Mouse (Mus musculus) kidney, embryonic 14.5 days (tissue): Measurements from ENCODE around the gene Gm4553. TPM values are rescaled to one million over a fixed set of nuclear protein-coding genes. Genes with fewer than 3 reads are reported as not detected.
"Not testable (repeated sequence)": the region's sequence is repeated elsewhere in the genome, so short reads cannot be mapped to it uniquely, and the experiment has no call there.

Experiments
- ATAC-seq: fragments of 200-750 bp; cut with Nextera tagmentation; 2 replicates; pipeline ENCODE4 v1.8.0; 2017; ENCODE audit warnings: moderate number of reproducible peaks, mild to moderate bottlenecking, moderate TSS enrichment, moderate library complexity; ENCODE audit not compliant: low FRiP score, low TSS enrichment
- H3K27ac ChIP-seq: fragments of 300-500 bp; sonication (generic); 2 replicates; pipeline ENCODE4 v1.5.1; 2014; ENCODE audit warnings: low read depth, mild to moderate bottlenecking, low read length, moderate library complexity, mixed read lengths
- H3K27me3 ChIP-seq: fragments of 300-500 bp; sonication (generic); 2 replicates; pipeline ENCODE4 v1.6.1; 2014; ENCODE audit warnings: mild to moderate bottlenecking, low read length; ENCODE audit not compliant: control insufficient read depth, insufficient read depth
- H3K36me3 ChIP-seq: fragments of 300-500 bp; sonication (generic); 2 replicates; pipeline ENCODE4 v1.6.1; 2014; ENCODE audit warnings: low read length, mixed read lengths; ENCODE audit not compliant: control insufficient read depth, insufficient read depth
- H3K4me1 ChIP-seq: fragments of 300-500 bp; sonication (generic); 2 replicates; pipeline ENCODE4 v1.6.1; 2014; ENCODE audit warnings: low read length, mixed read lengths; ENCODE audit not compliant: control insufficient read depth, insufficient read depth
- H3K4me2 ChIP-seq: fragments of 300-500 bp; sonication (generic); replicated peaks from 2 replicates; pipeline ENCODE4 v1.6.1; 2014; ENCODE audit warnings: low read depth, mild to moderate bottlenecking, low read length
- H3K4me3 ChIP-seq: fragments of 300-500 bp; sonication (generic); 2 replicates; pipeline ENCODE4 v1.5.1; 2014; ENCODE audit warnings: mild to moderate bottlenecking, low read length
- H3K9ac ChIP-seq: fragments of 300-500 bp; sonication (generic); 2 replicates; pipeline ENCODE4 v1.6.1; 2014; ENCODE audit warnings: low read depth, mild to moderate bottlenecking, low read length, moderate library complexity
- H3K9me3 ChIP-seq: fragments of 300-500 bp; sonication (generic); 2 replicates; pipeline ENCODE4 v1.6.1; 2016; ENCODE audit warnings: low read length; ENCODE audit not compliant: control insufficient read depth
- WGBS: fragments of 180-500 bp; shearing (Covaris S2); extraction: QIAGEN DNeasy Blood & Tissue Kit; methylation state at CpG from one replicate; pipeline ENCODE4 v1.1.7; 2014; 5-methylcytosine and 5-hydroxymethylcytosine counted together
- polyA plus RNA-seq: library from polyadenylated mRNA; unstranded; fragments of >200 nt; fragmentation: Nextera tagmentation; extraction: Ambion mirVana; gene quantifications from 2 replicates; pipeline ENCODE4 v1.2.1, GENCODE M21; 2014

Gene Gm4553
- not detected in 2 replicates for polyA plus RNA-seq

GRCm38 (mm10) chr7:142165639-142166038 is at the start of gene Gm4553:
Gene Gm4553, minus strand, starts transcription at chr7:142165739.
- not testable (repeated sequence) for ATAC-seq, H3K4me1 ChIP-seq, H3K9ac ChIP-seq, H3K4me3 ChIP-seq, H3K27ac ChIP-seq, H3K27me3 ChIP-seq, H3K4me2 ChIP-seq, H3K9me3 ChIP-seq, H3K36me3 ChIP-seq

GRCm38 (mm10) chr7:142212136-142212535 is 46.6 kb upstream of the Gm4553 start:
- H3K9ac ChIP-seq, H3K36me3 ChIP-seq, H3K4me1 ChIP-seq, H3K4me3 ChIP-seq, H3K27ac ChIP-seq, ATAC-seq, H3K4me2 ChIP-seq, H3K27me3 ChIP-seq, H3K9me3 ChIP-seq: not testable (repeated sequence)
- WGBS, result 76% methylated on average over 1 of the region's 1 CpGs

- no peak within 1 kb of the TSS for H3K9ac ChIP-seq
- no peak within 1 kb of the TSS for H3K27ac ChIP-seq
- H3K36me3 ChIP-seq, result no peaks in the 10 kb centered on the region
- 50% methylated on average over 1 of the region's 1 CpGs for WGBS
- ATAC-seq, result no peak
- H3K27me3 ChIP-seq, result no peaks in the 10 kb centered on the region
- no peaks in the 10 kb centered on the region for H3K4me1 ChIP-seq
- H3K4me2 ChIP-seq, result no peak within 1 kb of the TSS
- no peak within 1 kb of the TSS for H3K4me3 ChIP-seq
- no peaks in the 10 kb centered on the region for H3K9me3 ChIP-seq
These were observed 46.0 kb upstream of the Gm4553 start, which contains the start of gene Gm7579 for GRCm38 (mm10) chr7:142211559-142211958. Gene Gm7579, plus strand, starts transcription at chr7:142211859.

GRCm38 (mm10) chr7:142206891-142207290 is 41.4 kb upstream of the Gm4553 start:
- H3K27ac ChIP-seq, ATAC-seq: not testable (repeated sequence)

DNA sequence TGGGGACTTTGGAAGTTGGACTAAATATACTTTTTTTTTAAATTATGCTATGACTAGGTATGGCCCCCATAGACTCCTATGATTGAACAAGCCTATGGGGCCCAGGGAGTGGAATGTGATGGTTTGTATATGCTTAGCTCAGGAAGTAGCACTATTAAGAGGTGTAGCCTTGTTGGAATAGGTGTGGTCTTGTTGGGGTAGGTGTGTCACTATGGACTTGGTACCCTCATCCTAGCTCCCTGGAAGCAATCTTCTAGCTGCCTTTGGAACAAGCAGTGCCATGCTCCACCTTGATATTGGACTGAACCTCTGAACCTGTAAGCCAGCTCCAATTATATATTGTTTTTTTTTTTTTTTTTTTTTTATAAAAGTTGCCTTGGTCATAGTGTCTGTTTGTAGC is 39.9 kb upstream of the Gm4553 start:
- H3K4me1 ChIP-seq, result no peaks in the 10 kb centered on the region
- no peak overlapping the region for H3K27ac ChIP-seq
- H3K4me2 ChIP-seq, result no peak overlapping the region
- H3K9ac ChIP-seq, result no peak overlapping the region
- H3K27me3 ChIP-seq, result no peaks in the 10 kb centered on the region
- no peak overlapping the region for H3K4me3 ChIP-seq
- H3K9me3 ChIP-seq, result no peaks in the 10 kb centered on the region
- H3K36me3 ChIP-seq, result no peaks in the 10 kb centered on the region
- no peak for ATAC-seq

More at GRCm38 (mm10) chr7:142206891-142207290, 41.4 kb upstream of the Gm4553 start:
- H3K9me3 ChIP-seq, H3K4me3 ChIP-seq, H3K4me2 ChIP-seq, H3K27me3 ChIP-seq, H3K9ac ChIP-seq, H3K4me1 ChIP-seq, H3K36me3 ChIP-seq: not testable (repeated sequence)
- 83% methylated on average over 5 of the region's 5 CpGs for WGBS

DNA sequence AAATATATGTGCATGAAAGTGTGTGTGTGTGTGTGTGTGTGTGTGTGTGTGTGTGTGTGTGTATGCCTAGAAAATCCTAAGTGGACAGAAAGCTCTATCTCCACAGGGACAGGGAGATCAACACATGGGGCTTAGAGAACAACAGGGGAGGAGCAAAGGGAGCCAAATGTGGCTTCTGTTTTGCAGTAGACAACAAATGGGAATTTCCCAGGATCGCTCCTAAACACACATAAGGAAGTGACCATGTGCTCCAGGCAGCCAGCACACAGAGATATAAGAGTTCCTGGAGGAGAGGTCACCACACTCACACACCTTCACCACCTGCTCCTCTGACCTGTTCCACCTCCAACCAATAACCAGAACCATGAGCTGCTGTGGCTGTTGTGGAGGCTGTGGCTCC is 35.5 kb upstream of the Gm4553 start, which contains the start of gene Krtap5-3:
Krtap5-3 (plus strand) TSS at position 301 of the 400 bp plus-strand sequence.
- no peak within 1 kb of the TSS for H3K27ac ChIP-seq
- no peaks in the 10 kb centered on the region for H3K4me1 ChIP-seq
- no peaks in the 10 kb centered on the region for H3K27me3 ChIP-seq
- H3K9me3 ChIP-seq, result no peaks in the 10 kb centered on the region
- 8% methylated on average over 1 of the region's 1 CpGs for WGBS
- H3K9ac ChIP-seq, result no peak within 1 kb of the TSS
- H3K4me3 ChIP-seq, result no peak within 1 kb of the TSS
- H3K36me3 ChIP-seq, result no peaks in the 10 kb centered on the region
- no peak within 1 kb of the TSS for H3K4me2 ChIP-seq
- ATAC-seq, result no peak

DNA sequence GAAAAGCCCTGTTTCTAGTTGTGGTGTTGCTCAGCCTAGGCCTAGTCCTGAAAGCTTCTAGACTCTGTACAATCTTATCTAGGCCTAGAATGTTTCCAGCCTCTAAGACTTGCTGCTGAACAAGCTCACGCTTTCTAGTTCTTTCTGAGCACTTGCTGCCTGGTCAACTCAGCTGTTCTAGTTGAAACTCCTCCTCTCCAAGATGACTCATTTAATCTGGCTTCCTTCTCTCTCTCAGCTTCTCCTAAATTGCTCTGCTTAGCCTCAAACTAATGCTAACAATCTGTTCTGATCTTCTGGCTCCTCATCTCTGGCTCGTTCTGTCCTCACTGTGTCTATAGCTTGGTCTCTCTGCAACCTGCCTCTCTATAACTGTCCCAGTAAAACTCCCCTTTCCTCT is 33.2 kb upstream of the Gm4553 start:
- Histone ChIP-seq H3K9ac (no peak overlapping the region), H3K4me1 (no peaks in the 10 kb centered on the region), H3K4me2 (no peak overlapping the region), H3K36me3 (no peaks in the 10 kb centered on the region), H3K9me3 (no peaks in the 10 kb centered on the region), H3K27ac (no peak overlapping the region), H3K27me3 (no peaks in the 10 kb centered on the region), H3K4me3 (no peak overlapping the region)
- WGBS, result 80% methylated on average over 2 of the region's 2 CpGs
- ATAC-seq, result no peak

- Histone ChIP-seq H3K27me3 (no peaks in the 10 kb centered on the region), H3K27ac (no peak within 1 kb of the TSS), H3K9ac (no peak within 1 kb of the TSS), H3K4me2 (no peak within 1 kb of the TSS), H3K36me3 (no peaks in the 10 kb centered on the region), H3K4me3 (no peak within 1 kb of the TSS), H3K4me1 (no peaks in the 10 kb centered on the region), H3K9me3 (no peaks in the 10 kb centered on the region)
- WGBS, result 34% methylated on average over 2 of the region's 2 CpGs
- no peak for ATAC-seq
These were observed 24.8 kb upstream of the Gm4553 start, which contains the start of gene Gm10153 for GRCm38 (mm10) chr7:142190289-142190688. Gene Gm10153, minus strand, starts transcription at chr7:142190389.

- no peaks in the 10 kb centered on the region for H3K36me3 ChIP-seq
- no peaks in the 10 kb centered on the region for H3K27me3 ChIP-seq
- no peak overlapping the region for H3K4me3 ChIP-seq
- no peak for ATAC-seq
- WGBS, result 72% methylated on average over 2 of the region's 2 CpGs
- no peaks in the 10 kb centered on the region for H3K4me1 ChIP-seq
- no peaks in the 10 kb centered on the region for H3K9me3 ChIP-seq
- no peak overlapping the region for H3K9ac ChIP-seq
- H3K27ac ChIP-seq, result no peak overlapping the region
- H3K4me2 ChIP-seq, result no peak overlapping the region
These were observed 22.6 kb upstream of the Gm4553 start for GRCm38 (mm10) chr7:142188156-142188555.
